Mouse (Mus musculus) midbrain, embryonic 14.5 days (tissue): ENCODE results near the gene Tnk2. TPM values are rescaled to one million over a fixed set of nuclear protein-coding genes. Genes with fewer than 3 reads are reported as not detected.

Source experiments
- ATAC-seq: fragments of 200-750 bp; cut with Nextera tagmentation; 2 replicates; pipeline ENCODE4 v1.8.0; 2017; ENCODE audit warnings: moderate number of reproducible peaks, moderate library complexity; ENCODE audit not compliant: low FRiP score, low TSS enrichment
- DNase-seq: peaks from one replicate; pipeline ENCODE4 v3.0.0-alpha.2; 2015
- H3K27ac ChIP-seq: fragments of 300-500 bp; sonication (generic); replicated peaks from 2 replicates; pipeline ENCODE4 v1.5.1; 2014; ENCODE audit warnings: mild to moderate bottlenecking, low read depth, low read length, moderate library complexity
- H3K27me3 ChIP-seq: fragments of 300-500 bp; sonication (generic); 2 replicates; pipeline ENCODE4 v1.6.1; 2014; ENCODE audit warnings: low read length, control low read depth, mixed read lengths; ENCODE audit not compliant: control insufficient read depth, insufficient read depth
- H3K36me3 ChIP-seq: fragments of 300-500 bp; sonication (generic); 2 replicates; pipeline ENCODE4 v1.6.1; 2014; ENCODE audit warnings: low read length, control low read depth; ENCODE audit not compliant: control insufficient read depth, insufficient read depth
- H3K4me1 ChIP-seq: fragments of 300-500 bp; sonication (generic); 2 replicates; pipeline ENCODE4 v1.6.1; 2014; ENCODE audit warnings: mild to moderate bottlenecking, antibody characterized with exemption, low read length, control low read depth; ENCODE audit not compliant: control insufficient read depth, insufficient read depth
- H3K4me2 ChIP-seq: fragments of 300-500 bp; sonication (generic); 2 replicates; pipeline ENCODE4 v1.6.1; 2014; ENCODE audit warnings: mild to moderate bottlenecking, low read length, moderate library complexity
- H3K4me3 ChIP-seq: fragments of 300-500 bp; sonication (generic); replicated peaks from 2 replicates; pipeline ENCODE4 v1.5.1; 2014; ENCODE audit warnings: low read depth, low read length
- H3K9ac ChIP-seq: fragments of 300-500 bp; sonication (generic); replicated peaks from 2 replicates; pipeline ENCODE4 v1.6.1; 2014; ENCODE audit warnings: mild to moderate bottlenecking, low read length, moderate library complexity
- H3K9me3 ChIP-seq: fragments of 300-500 bp; sonication (generic); 2 replicates; pipeline ENCODE4 v1.6.1; 2016; ENCODE audit warnings: low read length, control low read depth, mixed read lengths; ENCODE audit not compliant: control insufficient read depth
- WGBS: fragments of 180-500 bp; shearing (Covaris S2); extraction: QIAGEN DNeasy Blood & Tissue Kit; methylation state at CpG from one replicate; pipeline ENCODE4 v1.1.7; 2014; 5-methylcytosine and 5-hydroxymethylcytosine counted together
- polyA plus RNA-seq: library from polyadenylated mRNA; unstranded; fragments of >200 nt; fragmentation: Nextera tagmentation; extraction: Ambion mirVana; gene quantifications from 2 replicates; pipeline ENCODE4 v1.2.1, GENCODE M21; 2014

Gene Tnk2
- polyA plus RNA-seq, 1 experiment from 2014 or later = 17.6 TPM

DNA sequence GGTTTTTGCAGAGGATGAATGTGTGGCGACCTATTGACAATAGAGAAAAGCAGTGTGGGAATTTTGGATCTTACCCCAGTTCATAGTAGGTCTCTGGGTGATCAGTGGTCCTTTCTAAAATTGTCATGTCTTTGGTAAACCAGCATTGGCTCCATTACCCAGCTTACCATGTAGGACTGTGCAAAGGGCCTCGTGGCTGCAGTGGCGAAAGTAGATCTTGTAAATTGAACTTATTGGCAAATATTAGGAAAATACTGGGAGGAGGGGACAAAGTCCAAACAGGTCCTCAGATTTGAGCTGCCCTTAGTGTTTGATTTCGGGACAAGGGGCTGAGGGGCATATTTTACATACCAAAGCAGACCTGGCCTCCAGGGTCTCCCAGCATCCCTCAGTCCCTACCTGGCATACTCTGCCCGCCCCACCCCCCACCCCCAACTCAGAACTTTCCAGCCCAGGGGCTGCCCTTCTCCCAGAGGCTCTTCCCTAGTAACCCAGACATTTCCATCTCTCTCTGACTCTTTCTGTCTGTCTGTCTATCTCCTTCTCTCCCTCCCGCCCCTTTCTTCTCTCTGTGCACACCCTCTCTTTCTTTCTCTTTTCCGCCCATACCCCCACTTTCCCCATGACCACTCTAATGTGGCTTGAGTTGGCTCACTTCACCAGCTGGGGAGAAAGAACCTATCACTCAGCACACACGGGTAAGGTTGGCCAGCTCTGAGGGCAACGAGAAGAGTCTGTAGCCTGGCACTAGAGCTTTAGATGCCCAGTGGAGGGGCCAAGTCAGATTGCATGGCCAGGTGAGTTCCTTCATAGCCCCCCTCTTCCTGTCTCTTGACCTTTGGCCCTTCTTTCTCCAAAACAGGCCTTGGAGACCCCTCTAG lies 23.2 kb downstream of the Tnk2 start:
- no peak overlapping the region for H3K9ac ChIP-seq
- WGBS = 61% methylated on average over 9 of the region's 9 CpGs
- ATAC-seq (no peak), DNase-seq (no peak)
- no peak overlapping the region for H3K4me2 ChIP-seq
- no peaks in the 10 kb centered on the region for H3K9me3 ChIP-seq
- no peak overlapping the region for H3K4me3 ChIP-seq
- H3K36me3 ChIP-seq = peaks cover 27% of the 10 kb centered on the region
- H3K27ac ChIP-seq = no peak overlapping the region
- no peaks in the 10 kb centered on the region for H3K27me3 ChIP-seq
- peaks cover 18% of the 10 kb centered on the region for H3K4me1 ChIP-seq

DNA sequence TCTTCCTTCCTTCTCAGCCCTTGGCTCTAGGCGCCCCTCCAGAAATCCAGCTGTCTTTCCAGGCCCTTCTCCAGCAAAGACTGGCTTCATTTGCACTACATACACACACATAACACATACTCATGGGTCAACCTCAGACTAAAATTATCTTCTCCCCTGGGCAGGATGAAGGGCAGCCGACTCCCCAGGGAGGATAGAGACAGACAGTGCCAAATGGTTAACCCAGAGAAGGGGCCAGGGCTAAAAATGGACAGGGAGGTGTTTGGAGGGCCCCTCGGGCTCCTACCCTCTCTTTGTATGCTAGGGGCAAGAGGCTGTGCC lies 23.8 kb downstream of the Tnk2 start:
- Histone ChIP-seq H3K4me3 (no peak overlapping the region), H3K27ac (no peak overlapping the region), H3K4me1 (peaks cover 12% of the 10 kb centered on the region), H3K36me3 (peaks cover 33% of the 10 kb centered on the region), H3K9me3 (no peaks in the 10 kb centered on the region), H3K4me2 (no peak overlapping the region), H3K27me3 (no peaks in the 10 kb centered on the region), H3K9ac (no peak overlapping the region)
- ATAC-seq = no peak
- WGBS = 72% methylated on average over 3 of the region's 3 CpGs
- no peak for DNase-seq

DNA sequence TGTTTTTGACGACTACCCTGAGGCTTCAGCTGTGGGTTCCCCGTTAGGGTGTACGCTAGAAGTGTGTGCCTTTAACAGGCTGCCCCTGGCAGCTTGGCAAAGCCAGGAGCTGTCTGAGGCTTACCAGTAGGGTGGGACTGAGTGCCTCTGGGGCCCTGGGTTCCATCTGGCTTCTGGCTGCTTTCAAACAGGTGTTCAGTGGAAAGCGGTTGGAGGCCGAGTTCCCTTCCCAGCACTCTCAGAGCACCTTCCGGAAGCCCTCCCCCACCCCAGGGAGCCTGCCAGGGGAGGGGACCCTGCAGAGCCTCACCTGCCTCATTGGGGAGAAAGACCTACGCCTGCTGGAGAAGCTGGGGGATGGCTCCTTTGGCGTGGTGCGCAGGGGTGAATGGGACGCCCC lies 24.4 kb downstream of the Tnk2 start:
- H3K9ac ChIP-seq = no peak overlapping the region
- no peaks in the 10 kb centered on the region for H3K9me3 ChIP-seq
- no peak for ATAC-seq
- no peak overlapping the region for H3K27ac ChIP-seq
- H3K4me1 ChIP-seq = peaks cover 11% of the 10 kb centered on the region; the same call in 1 of the 2 replicates
- 69% methylated on average over 10 of the region's 10 CpGs for WGBS
- H3K27me3 ChIP-seq = no peaks in the 10 kb centered on the region
- no peak overlapping the region for H3K4me2 ChIP-seq
- H3K4me3 ChIP-seq = no peak overlapping the region
- no peak for DNase-seq
- peaks cover 38% of the 10 kb centered on the region for H3K36me3 ChIP-seq

DNA sequence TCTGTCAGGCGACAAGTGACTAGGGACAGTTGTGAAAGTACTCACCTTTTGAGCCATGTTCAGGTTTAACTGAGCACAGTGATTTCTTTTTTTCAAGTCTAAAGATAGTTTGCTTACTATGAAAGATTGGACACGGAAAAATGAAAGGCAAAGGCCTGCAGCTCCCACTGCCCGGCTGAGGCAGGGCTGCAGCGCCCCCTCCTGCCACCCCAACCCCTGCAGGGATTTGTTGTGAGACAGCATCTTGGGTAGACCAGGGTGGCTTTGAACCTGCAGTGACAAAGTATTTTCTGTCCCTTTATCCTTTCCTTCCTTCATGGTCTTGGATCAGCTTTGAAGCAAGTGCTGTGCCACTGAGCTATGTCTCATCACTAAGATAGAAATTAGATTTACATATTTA lies 24.8 kb downstream of the Tnk2 start:
- 74% methylated on average over 4 of the region's 4 CpGs for WGBS
- Histone ChIP-seq H3K4me2 (no peak overlapping the region), H3K36me3 (peaks cover 42% of the 10 kb centered on the region)

DNA sequence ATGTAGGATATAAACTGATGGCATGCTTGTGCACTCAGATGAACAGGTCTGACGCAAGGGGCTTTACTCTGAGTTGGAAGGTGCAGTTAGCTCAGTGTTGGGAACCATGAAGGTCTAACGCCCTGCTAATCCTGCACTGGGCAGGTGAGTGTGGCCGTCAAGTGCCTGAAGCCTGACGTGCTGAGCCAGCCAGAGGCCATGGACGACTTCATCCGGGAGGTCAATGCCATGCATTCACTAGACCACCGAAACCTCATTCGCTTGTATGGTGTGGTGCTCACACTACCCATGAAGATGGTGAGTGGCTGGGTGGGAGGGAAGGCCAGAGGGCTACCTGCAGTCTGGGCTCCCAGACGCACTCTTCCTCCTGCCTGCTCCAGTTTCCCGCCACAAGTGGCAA lies 25.6 kb downstream of the Tnk2 start:
- no peak overlapping the region for H3K9ac ChIP-seq
- no peaks in the 10 kb centered on the region for H3K9me3 ChIP-seq
- no peak overlapping the region for H3K27ac ChIP-seq
- H3K4me1 ChIP-seq = peaks cover 7% of the 10 kb centered on the region; the same call in 1 of the 2 replicates
- ATAC-seq (no peak), DNase-seq (no peak)
- no peak overlapping the region for H3K4me3 ChIP-seq
- H3K4me2 ChIP-seq = no peak overlapping the region
- H3K36me3 ChIP-seq = peaks cover 50% of the 10 kb centered on the region
- 93% methylated on average over 10 of the region's 10 CpGs for WGBS
- H3K27me3 ChIP-seq = no peaks in the 10 kb centered on the region

More for the DNA sequence above, 24.8 kb downstream of the Tnk2 start:
- H3K4me3 ChIP-seq = no peak overlapping the region
- no peak overlapping the region for H3K27ac ChIP-seq
- no peak for DNase-seq
- H3K9ac ChIP-seq = no peak overlapping the region
- no peak for ATAC-seq
- H3K9me3 ChIP-seq = no peaks in the 10 kb centered on the region
- H3K27me3 ChIP-seq = no peaks in the 10 kb centered on the region
- H3K4me1 ChIP-seq = peaks cover 11% of the 10 kb centered on the region; the same call in 1 of the 2 replicates

DNA sequence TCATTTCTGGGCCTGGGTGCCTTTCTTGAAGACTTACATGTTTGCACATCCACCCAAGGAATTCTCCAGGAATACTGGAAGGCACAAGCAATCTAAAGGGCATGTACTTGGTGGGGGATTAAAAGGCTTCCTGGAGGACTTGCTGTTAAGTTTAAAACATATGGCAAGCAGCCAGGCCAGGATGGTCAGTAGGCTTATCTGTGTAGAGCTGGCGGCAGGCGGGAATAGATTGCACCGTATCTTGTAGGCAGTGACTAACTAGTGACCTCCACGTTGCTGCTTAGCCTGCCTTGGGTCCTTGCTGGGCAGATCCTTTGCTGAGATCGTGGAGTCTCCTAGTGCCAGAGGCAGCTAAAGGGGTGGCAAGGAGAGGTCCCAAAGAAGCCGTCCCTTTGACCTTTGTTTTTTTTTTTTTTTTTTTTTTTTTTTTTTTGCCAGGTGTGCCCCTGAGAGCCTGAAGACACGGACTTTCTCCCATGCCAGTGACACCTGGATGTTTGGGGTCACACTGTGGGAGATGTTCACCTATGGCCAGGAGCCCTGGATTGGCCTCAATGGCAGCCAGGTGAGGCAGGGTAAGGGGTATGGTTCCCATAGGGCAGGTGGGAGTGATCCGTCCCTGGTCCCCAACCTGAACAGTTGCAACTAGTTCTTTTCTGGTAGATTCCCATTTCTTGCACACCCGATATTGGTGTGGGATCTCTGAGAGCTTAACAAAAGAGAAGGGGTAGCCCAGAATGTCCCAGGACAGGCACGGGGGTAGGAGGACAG lies 26.9 kb downstream of the Tnk2 start:
- Histone ChIP-seq H3K27ac (no peak overlapping the region), H3K9ac (no peak overlapping the region), H3K4me2 (no peak overlapping the region), H3K4me3 (no peak overlapping the region), H3K36me3 (peaks cover 62% of the 10 kb centered on the region), H3K27me3 (no peaks in the 10 kb centered on the region), H3K4me1 (peaks cover 4% of the 10 kb centered on the region; the same call in 1 of the 2 replicates), H3K9me3 (no peaks in the 10 kb centered on the region)
- DNase-seq (no peak), ATAC-seq (no peak)
- 89% methylated on average over 10 of the region's 10 CpGs for WGBS

DNA sequence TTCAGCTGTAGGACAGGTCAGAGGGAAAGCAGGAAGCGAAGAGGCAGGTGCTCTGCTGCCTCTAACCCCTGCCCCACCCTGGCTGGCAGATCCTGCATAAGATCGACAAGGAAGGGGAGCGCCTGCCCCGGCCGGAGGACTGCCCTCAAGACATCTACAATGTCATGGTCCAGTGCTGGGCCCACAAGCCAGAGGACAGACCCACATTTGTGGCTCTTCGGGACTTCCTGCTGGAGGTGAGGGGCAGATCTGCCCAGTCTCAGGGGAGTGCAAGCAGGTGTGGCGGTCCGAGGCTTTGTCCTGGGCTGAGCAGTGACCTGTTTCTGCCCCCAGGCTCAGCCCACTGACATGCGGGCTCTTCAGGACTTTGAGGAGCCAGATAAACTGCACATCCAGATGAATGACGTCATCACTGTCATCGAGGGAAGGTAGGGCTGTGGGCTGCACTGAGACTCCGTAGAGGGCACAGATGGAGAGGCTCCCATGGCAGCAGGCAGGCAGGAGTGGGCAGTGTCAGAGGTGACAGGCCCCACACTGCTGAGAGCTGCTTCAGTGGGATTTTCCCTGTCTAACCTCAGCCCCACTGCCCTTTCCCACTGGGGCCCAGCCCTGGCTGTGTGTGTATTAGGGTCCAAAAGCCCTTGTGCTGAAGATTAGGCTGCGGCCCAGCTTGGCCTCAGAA lies 27.7 kb downstream of the Tnk2 start:
- Histone ChIP-seq H3K9ac (no peak overlapping the region), H3K4me1 (no peaks in the 10 kb centered on the region), H3K36me3 (peaks cover 71% of the 10 kb centered on the region), H3K4me3 (no peak overlapping the region), H3K4me2 (no peak overlapping the region), H3K27me3 (no peaks in the 10 kb centered on the region), H3K9me3 (no peaks in the 10 kb centered on the region), H3K27ac (no peak overlapping the region)
- WGBS = 91% methylated on average over 13 of the region's 13 CpGs
- ATAC-seq (no peak; the same call in 1 of the 2 replicates), DNase-seq (no peak)

DNA sequence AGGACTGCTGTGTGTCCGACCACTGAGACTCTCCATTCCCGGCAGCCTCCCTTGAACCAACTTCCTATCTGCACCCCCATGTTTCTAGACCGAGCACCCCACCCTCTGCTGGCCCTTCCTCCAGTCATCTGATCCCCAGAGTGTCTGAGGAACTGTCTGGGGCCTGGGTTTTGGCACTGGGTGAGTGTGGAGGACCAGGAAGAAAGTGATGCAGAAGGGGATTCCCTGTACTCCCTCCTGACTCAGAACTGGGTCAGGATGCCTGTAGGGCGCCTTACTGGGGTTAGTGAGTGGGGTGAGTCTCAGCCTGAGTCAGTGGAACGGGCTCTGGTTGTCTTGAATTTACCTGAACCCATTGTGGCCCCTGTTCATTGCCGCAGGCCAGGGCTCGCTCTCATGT lies 28.6 kb downstream of the Tnk2 start:
- H3K4me1 ChIP-seq = no peaks in the 10 kb centered on the region
- H3K4me3 ChIP-seq = no peak overlapping the region
- H3K27ac ChIP-seq = no peak overlapping the region
- H3K9me3 ChIP-seq = no peaks in the 10 kb centered on the region
- H3K9ac ChIP-seq = no peak overlapping the region
- H3K27me3 ChIP-seq = no peaks in the 10 kb centered on the region
- H3K36me3 ChIP-seq = peaks cover 78% of the 10 kb centered on the region
- ATAC-seq (no peak), DNase-seq (no peak)
- 90% methylated on average over 7 of the region's 7 CpGs for WGBS
- no peak overlapping the region for H3K4me2 ChIP-seq
